Mouse (Mus musculus) left cerebral cortex, postnatal 10 days (tissue): Measurements from ENCODE around the gene Trub2. TPM values are rescaled to one million over a fixed set of nuclear protein-coding genes. Genes with fewer than 3 reads are reported as not detected.
"Not testable (repeated sequence)": the region's sequence is repeated elsewhere in the genome, so short reads cannot be mapped to it uniquely, and the experiment has no call there.

Experiments
- DNase-seq, 2 experiments: peaks; one replicate each; pipeline ENCODE4 v3.0.0; 2021 to 2022; ENCODE audit warnings: low spot score in 2 of 2, mixed read lengths in 1 of 2; ENCODE audit errors: extremely low spot score in 1 of 2
- intact Hi-C: fragments of 180-260 bp; cut with DNase I; formaldehyde crosslinking; loops from one replicate; pipeline ENCODE4 v1.15.1; 2025
- total RNA-seq, 2 experiments: library from RNA; stranded (reverse); gene quantifications; 2 replicates each; pipeline ENCODE4 v1.2.3; 2021

Trub2 gene
- total RNA-seq, 2 experiments from 2014 or later = 45.9 to 57.2 TPM

GRCm38 (mm10) chr2:29787104-29787917 lies 991 bp downstream of the Trub2 start, which contains the start of gene Coq4:
Gene Coq4, plus strand, starts transcription at chr2:29787493.
- intact Hi-C loops = no loop called here
- DNase-seq = peak; percentile 91 to 93

- intact Hi-C loops = no loop called here
These were observed 4.0 kb downstream of the Trub2 start for GRCm38 (mm10) chr2:29784290-29784689.

GRCm38 (mm10) chr2:29781256-29781655 lies 7.0 kb downstream of the Trub2 start:
- intact Hi-C loops, DNase-seq: not testable (repeated sequence)

More at GRCm38 (mm10) chr2:29784290-29784689, 4.0 kb downstream of the Trub2 start:
- DNase-seq = no peak

GRCm38 (mm10) chr2:29773323-29773722 lies 15.0 kb downstream of the Trub2 start:
- intact Hi-C loops = no loop called here
- DNase-seq = no peak

- intact Hi-C loops = no loop called here
- DNase-seq = no peak
These were observed 16.5 kb downstream of the Trub2 start for GRCm38 (mm10) chr2:29771611-29772461.

- DNase-seq = no peak
- intact Hi-C loops = no loop called here
These were observed 18.1 kb downstream of the Trub2 start for GRCm38 (mm10) chr2:29770162-29770561.

- intact Hi-C loops = no loop called here
- DNase-seq = no peak
These were observed 19.4 kb downstream of the Trub2 start for GRCm38 (mm10) chr2:29768901-29769300.

GRCm38 (mm10) chr2:29767976-29768709 lies 20.2 kb downstream of the Trub2 start:
- no peak for DNase-seq
- intact Hi-C loops = no loop called here

- intact Hi-C loops = no loop called here
- peak in 1 of 2 experiments; percentile 60 for DNase-seq
These were observed 23.5 kb downstream of the Trub2 start for GRCm38 (mm10) chr2:29764831-29765230.

- DNase-seq = no peak
- intact Hi-C loops = no loop called here
These were observed 32.6 kb downstream of the Trub2 start for GRCm38 (mm10) chr2:29755693-29756092.

- DNase-seq = no peak
- intact Hi-C loops = no loop called here
These were observed 35.9 kb downstream of the Trub2 start for GRCm38 (mm10) chr2:29752397-29752796.

- no peak for DNase-seq
- intact Hi-C loops = no loop called here
These were observed 36.8 kb downstream of the Trub2 start, which contains the start of gene Gm13420 for GRCm38 (mm10) chr2:29751497-29751896. Gene Gm13420, minus strand, starts transcription at chr2:29751685.

- DNase-seq = no peak
- intact Hi-C loops = loop anchor here (5.0 kb wide), 1 partner anchor 126 kb away; no protein-coding TSS in a partner anchor
These were observed 39.8 kb downstream of the Trub2 start for GRCm38 (mm10) chr2:29748499-29748898.

GRCm38 (mm10) chr2:29747852-29748251 lies 40.5 kb downstream of the Trub2 start:
- intact Hi-C loops = loop anchor here (5.0 kb wide), 1 partner anchor 126 kb away; no protein-coding TSS in a partner anchor
- no peak for DNase-seq

GRCm38 (mm10) chr2:29747188-29747782 lies 41.0 kb downstream of the Trub2 start:
- intact Hi-C loops = loop anchor here (5.0 kb wide), 1 partner anchor 125 kb away; no protein-coding TSS in a partner anchor
- peak in 1 of 2 experiments; percentile 47 for DNase-seq

- intact Hi-C loops = no loop called here
- no peak for DNase-seq
These were observed 44.0 kb downstream of the Trub2 start for GRCm38 (mm10) chr2:29744256-29744655.

- intact Hi-C loops = no loop called here
These were observed 47.1 kb downstream of the Trub2 start for GRCm38 (mm10) chr2:29741207-29741606.

GRCm38 (mm10) chr2:29739368-29739767 lies 48.9 kb downstream of the Trub2 start:
- DNase-seq = no peak
- intact Hi-C loops = no loop called here

More at GRCm38 (mm10) chr2:29741207-29741606, 47.1 kb downstream of the Trub2 start:
- no peak for DNase-seq
